Mouse (Mus musculus) midbrain, postnatal 0 days (tissue): ENCODE measurements at regions not wholly inside any gene's neighbourhood (a gene's known extent, or its start where the extent isn't known, plus 50 kb on each side); places are given as distances from the start of the nearest gene placed in this dataset.
A peak's percentile ranks its signal among the peaks of the same experiment; 100 is the strongest.

Source experiments
- ATAC-seq: fragments of 200-750 bp; cut with Nextera tagmentation; 2 replicates; pipeline ENCODE4 v1.8.0; 2017; ENCODE audit warnings: moderate number of reproducible peaks, mild to moderate bottlenecking, moderate TSS enrichment, moderate library complexity; ENCODE audit not compliant: low FRiP score
- DNase-seq: peaks from one replicate; pipeline ENCODE4 v3.0.0-alpha.2; 2015; ENCODE audit warnings: low spot score
- H3K27ac ChIP-seq: fragments of 300-500 bp; sonication (generic); 2 replicates; pipeline ENCODE4 v1.5.1; 2014; ENCODE audit warnings: low read depth, mild to moderate bottlenecking, low read length, mixed read lengths
- H3K27me3 ChIP-seq: fragments of 300-500 bp; sonication (generic); 2 replicates; pipeline ENCODE4 v1.6.1; 2014; ENCODE audit warnings: low read length, control low read depth, mixed read lengths; ENCODE audit not compliant: insufficient read depth
- H3K36me3 ChIP-seq: fragments of 300-500 bp; sonication (generic); 2 replicates; pipeline ENCODE4 v1.6.1; 2014; ENCODE audit warnings: low read length, control low read depth, mixed read lengths; ENCODE audit not compliant: insufficient read depth
- H3K4me1 ChIP-seq: fragments of 300-500 bp; sonication (generic); 2 replicates; pipeline ENCODE4 v1.6.1; 2014; ENCODE audit warnings: mild to moderate bottlenecking, control low read depth, antibody characterized with exemption, low read length, mixed read lengths; ENCODE audit not compliant: insufficient read depth
- H3K4me2 ChIP-seq: fragments of 300-500 bp; sonication (generic); 2 replicates; pipeline ENCODE4 v1.6.1; 2014; ENCODE audit warnings: low read depth, mild to moderate bottlenecking, low read length, mixed read lengths; ENCODE audit not compliant: poor library complexity, severe bottlenecking
- H3K4me3 ChIP-seq: fragments of 300-500 bp; sonication (generic); 2 replicates; pipeline ENCODE4 v1.5.1; 2014; ENCODE audit warnings: low read depth, mild to moderate bottlenecking, low read length, moderate library complexity
- H3K9ac ChIP-seq: fragments of 300-500 bp; sonication (generic); replicated peaks from 2 replicates; pipeline ENCODE4 v1.6.1; 2014; ENCODE audit warnings: mild to moderate bottlenecking, low read length, moderate library complexity, mixed read lengths; ENCODE audit not compliant: poor library complexity, severe bottlenecking
- H3K9me3 ChIP-seq: fragments of 300-500 bp; sonication (generic); 2 replicates; pipeline ENCODE4 v1.6.1; 2016; ENCODE audit warnings: low read length, control low read depth
- CTCF ChIP-seq: IDR thresholded peaks from 2 replicates; pipeline ENCODE4 v1.5.1; 2016; ENCODE audit warnings: antibody characterized with exemption, mild to moderate bottlenecking
- whole genome bisulfite sequencing: fragments of 180-500 bp; shearing (Covaris S2); extraction: QIAGEN DNeasy Blood & Tissue Kit; methylation state at CpG from one replicate; pipeline ENCODE4 v1.1.7; 2014; 5-methylcytosine and 5-hydroxymethylcytosine counted together

- Histone ChIP-seq H3K4me3 (no peak overlapping the region), H3K4me1 (peaks cover 8% of the 10 kb centered on the region; the same call in 1 of the 2 replicates), H3K27me3 (no peaks in the 10 kb centered on the region), H3K4me2 (no peak overlapping the region), H3K36me3 (no peaks in the 10 kb centered on the region), H3K9ac (no peak overlapping the region), H3K27ac (no peak overlapping the region), H3K9me3 (no peaks in the 10 kb centered on the region)
- TF ChIP-seq CTCF = no peak
- 36% methylated on average over 13 of the region's 13 CpGs for WGBS
- ATAC-seq (no peak), DNase-seq (peak; percentile 60)
Observed at GRCm38 (mm10) chr16:90621761-90622411, 105.3 kb downstream of the Mis18a start.

GRCm38 (mm10) chr16:90619565-90620311 lies 107.5 kb downstream of the Mis18a start:
- H3K9ac ChIP-seq = no peak overlapping the region
- H3K4me3 ChIP-seq = no peak overlapping the region
- no peak for TF ChIP-seq CTCF
- no peak overlapping the region for H3K27ac ChIP-seq
- no peaks in the 10 kb centered on the region for H3K9me3 ChIP-seq
- DNase-seq (no peak), ATAC-seq (no peak)
- H3K4me1 ChIP-seq = peaks cover 8% of the 10 kb centered on the region; the same call in 1 of the 2 replicates
- WGBS = 85% methylated on average over 13 of the region's 13 CpGs
- no peaks in the 10 kb centered on the region for H3K36me3 ChIP-seq
- no peaks in the 10 kb centered on the region for H3K27me3 ChIP-seq
- H3K4me2 ChIP-seq = no peak overlapping the region

DNA sequence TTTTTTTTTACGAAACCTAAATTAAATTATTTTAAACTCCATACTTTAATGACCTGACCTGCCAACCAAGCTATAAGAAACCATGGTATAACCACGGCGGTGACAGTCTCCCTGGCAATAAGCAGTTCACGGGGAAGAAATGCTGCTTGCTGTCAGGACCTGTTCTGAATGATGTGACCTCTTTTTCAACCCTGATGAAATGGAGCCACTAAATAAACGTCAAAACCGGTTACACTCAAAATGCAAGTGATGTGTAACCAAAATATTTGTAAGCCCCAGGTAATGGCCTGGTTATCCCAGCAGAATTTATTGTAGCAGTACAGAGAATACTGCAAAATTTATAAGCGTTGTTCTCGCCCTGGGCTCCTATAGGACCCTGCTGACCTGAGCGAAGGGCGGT lies 111.4 kb downstream of the Mis18a start:
- H3K36me3 ChIP-seq = no peaks in the 10 kb centered on the region
- H3K4me2 ChIP-seq = no peak overlapping the region
- TF ChIP-seq CTCF = no peak
- H3K9me3 ChIP-seq = no peaks in the 10 kb centered on the region
- H3K9ac ChIP-seq = no peak overlapping the region
- WGBS = 77% methylated on average over 10 of the region's 10 CpGs
- no peaks in the 10 kb centered on the region for H3K4me1 ChIP-seq
- no peak overlapping the region for H3K27ac ChIP-seq
- no peaks in the 10 kb centered on the region for H3K27me3 ChIP-seq
- ATAC-seq (no peak), DNase-seq (no peak)
- H3K4me3 ChIP-seq = no peak overlapping the region

DNA sequence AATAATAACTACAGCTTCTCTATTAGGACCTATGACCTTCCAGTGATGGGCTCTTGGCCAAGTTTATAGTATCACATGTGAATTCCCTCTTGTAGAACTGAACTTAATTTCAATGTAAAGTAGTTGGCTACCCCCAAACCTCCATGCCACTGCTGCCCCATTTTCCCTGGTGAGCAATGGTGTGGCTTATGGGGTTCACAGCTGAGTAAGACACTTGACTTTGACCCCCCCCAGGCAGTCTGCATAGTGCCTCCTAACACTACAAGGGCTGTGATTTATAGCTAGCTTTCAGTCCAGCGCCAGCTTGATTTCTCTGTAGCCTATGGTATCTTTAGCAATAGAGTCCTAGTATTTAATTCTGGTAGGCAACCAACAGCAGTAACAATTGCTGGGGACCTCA lies 113.1 kb downstream of the Mis18a start:
- TF ChIP-seq CTCF = no peak
- DNase-seq (no peak), ATAC-seq (no peak)
- no peaks in the 10 kb centered on the region for H3K36me3 ChIP-seq
- 100% methylated on average over 1 of the region's 1 CpGs for WGBS
- no peaks in the 10 kb centered on the region for H3K27me3 ChIP-seq
- H3K9ac ChIP-seq = no peak overlapping the region
- H3K4me1 ChIP-seq = no peaks in the 10 kb centered on the region
- no peak overlapping the region for H3K4me2 ChIP-seq
- no peak overlapping the region for H3K27ac ChIP-seq
- H3K9me3 ChIP-seq = no peaks in the 10 kb centered on the region
- no peak overlapping the region for H3K4me3 ChIP-seq

DNA sequence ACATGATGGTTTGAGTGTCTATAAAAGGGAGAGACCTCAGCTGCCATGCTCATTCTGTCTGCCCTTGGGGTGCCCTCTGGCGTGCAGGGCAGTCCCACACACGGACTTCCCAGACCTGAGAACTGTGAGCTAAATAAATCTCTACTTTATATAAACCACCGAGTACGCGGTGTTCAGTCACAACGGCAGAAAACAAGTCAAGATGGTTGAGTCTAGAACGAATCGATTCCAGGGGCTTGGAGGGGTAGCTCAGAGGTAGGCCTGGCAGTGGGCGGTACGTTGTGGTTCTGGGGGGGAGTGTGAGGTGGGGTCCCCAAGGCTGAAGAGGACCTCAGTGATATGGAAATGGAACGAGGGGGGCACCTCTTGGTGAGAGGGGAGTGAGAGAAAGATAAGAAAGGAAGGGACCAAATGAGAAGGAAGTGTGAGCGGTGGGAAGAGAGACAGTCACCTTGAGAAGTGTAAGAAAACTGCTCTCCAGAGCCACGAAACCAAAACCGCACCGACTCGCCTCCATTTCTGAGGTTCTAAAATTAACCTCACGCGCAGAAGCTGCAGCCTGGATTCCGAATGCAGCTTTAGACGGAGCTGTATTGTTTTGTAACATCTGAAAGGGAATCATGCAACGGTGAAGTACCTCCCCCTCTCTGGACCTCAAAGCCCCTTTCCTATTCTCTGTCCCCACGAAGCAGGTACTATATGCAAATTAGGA lies 117.0 kb downstream of the Mis18a start:
- H3K4me3 ChIP-seq = no peak overlapping the region
- H3K4me2 ChIP-seq = no peak overlapping the region
- ATAC-seq (no peak), DNase-seq (no peak)
- no peaks in the 10 kb centered on the region for H3K36me3 ChIP-seq
- H3K27ac ChIP-seq = no peak overlapping the region
- no peaks in the 10 kb centered on the region for H3K4me1 ChIP-seq
- H3K9ac ChIP-seq = no peak overlapping the region
- H3K27me3 ChIP-seq = no peaks in the 10 kb centered on the region
- WGBS = 88% methylated on average over 22 of the region's 22 CpGs
- no peaks in the 10 kb centered on the region for H3K9me3 ChIP-seq
- TF ChIP-seq CTCF = no peak
